Mouse (Mus musculus) macrophage (primary cell): ENCODE results near the gene Cbx4. TPM values are rescaled to one million over a fixed set of nuclear protein-coding genes. Genes with fewer than 3 reads are reported as not detected.
"Not testable (repeated sequence)": the region's sequence is repeated elsewhere in the genome, so short reads cannot be mapped to it uniquely, and the experiment has no call there.

Experiments used
- H3K27ac ChIP-seq: fragments of 350-480 bp; formaldehyde crosslinking; 2 replicates; pipeline ENCODE4 v1.9.0; 2021
- H3K36me3 ChIP-seq: fragments of 350-480 bp; formaldehyde crosslinking; 2 replicates; pipeline ENCODE4 v1.9.0; 2021; ENCODE audit errors: inconsistent target
- H3K4me3 ChIP-seq: fragments of 350-480 bp; formaldehyde crosslinking; 2 replicates; pipeline ENCODE4 v1.9.0; 2021; ENCODE audit errors: inconsistent target
- H3K79me2 ChIP-seq: fragments of 350-480 bp; formaldehyde crosslinking; 2 replicates; pipeline ENCODE4 v1.9.0; 2021; ENCODE audit errors: inconsistent target
- WGBS: methylation state at CpG from one replicate; pipeline ENCODE4 v1.1.7; 2026; ENCODE audit warnings: inconsistent platforms; ENCODE audit not compliant: missing documents; 5-methylcytosine and 5-hydroxymethylcytosine counted together
- polyA plus RNA-seq: library from polyadenylated mRNA; stranded (reverse); fragments of 250-400 nt; gene quantifications from 3 replicates; pipeline ENCODE4 v1.2.4, GENCODE M21; 2018; ENCODE audit warnings: inconsistent platforms

The Cbx4 gene
- polyA plus RNA-seq, 1 experiment from 2014 or later = 14.3 TPM

DNA sequence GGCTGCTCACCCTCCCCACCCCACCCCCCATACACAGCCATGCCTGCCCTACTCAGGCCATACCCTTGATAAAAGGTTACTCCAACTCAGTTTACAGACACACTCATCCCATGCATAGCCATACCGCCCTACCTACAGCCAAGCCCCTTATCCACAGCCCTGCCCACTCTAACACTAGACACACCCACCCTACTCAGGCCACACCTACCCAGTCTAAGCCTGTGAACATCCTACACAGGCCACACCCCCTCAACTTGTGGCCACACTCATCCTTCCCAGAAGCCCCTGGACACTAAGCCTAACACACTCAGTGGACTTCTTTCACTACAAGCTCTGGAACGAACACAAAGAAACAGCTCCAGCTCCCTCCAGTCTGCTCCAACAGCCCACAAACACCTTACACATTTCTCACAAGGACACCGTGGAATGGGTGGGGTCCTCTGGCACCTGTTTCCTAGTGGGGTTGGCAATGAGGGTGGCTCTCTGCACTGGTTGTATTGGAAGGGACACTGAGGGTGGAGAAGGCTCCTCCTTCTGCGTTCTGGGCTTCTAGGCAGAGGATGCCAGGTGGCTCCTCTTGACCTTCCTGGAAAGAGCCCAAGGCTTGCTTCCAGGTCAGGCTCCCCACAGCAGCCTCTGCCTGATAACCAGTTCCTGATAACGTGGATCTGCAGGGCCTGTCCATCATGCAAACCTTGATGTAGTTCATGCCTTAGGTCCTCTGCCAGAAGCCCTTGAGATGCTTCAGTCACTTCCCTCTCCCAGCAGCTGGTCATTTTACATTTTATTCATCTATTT lies 37.7 kb upstream of the Cbx4 start:
- WGBS = 83% methylated on average over 5 of the region's 5 CpGs
- H3K27ac ChIP-seq = no peak overlapping the region
- no peak overlapping the region for H3K4me3 ChIP-seq
- no peaks in the 10 kb centered on the region for H3K36me3 ChIP-seq
- H3K79me2 ChIP-seq = no peaks in the 10 kb centered on the region

- 37% methylated on average over 5 of the region's 5 CpGs for WGBS
These were observed 36.4 kb upstream of the Cbx4 start for GRCm38 (mm10) chr11:119122396-119122795.

DNA sequence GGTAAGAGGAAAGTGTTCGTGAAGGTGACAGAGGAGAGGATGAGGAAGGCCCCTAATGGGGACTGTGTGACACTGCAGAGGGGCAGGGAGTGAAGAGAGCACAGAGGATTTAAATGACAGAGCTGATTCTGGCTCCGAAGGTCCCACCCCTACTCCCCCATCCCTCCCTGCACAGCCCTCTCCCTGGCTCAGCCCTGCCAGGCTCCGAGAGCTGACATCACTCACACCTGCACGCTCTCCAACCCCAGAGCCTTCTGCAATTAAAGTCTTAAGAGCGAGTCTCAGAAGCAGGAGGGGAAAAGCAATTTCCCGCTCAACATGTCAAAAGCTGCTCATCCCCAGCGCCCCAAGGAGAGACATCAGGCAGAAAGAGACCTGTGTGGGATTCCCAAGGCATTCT lies 32.9 kb upstream of the Cbx4 start:
- 94% methylated on average over 6 of the region's 7 CpGs for WGBS
- Histone ChIP-seq H3K79me2 (no peaks in the 10 kb centered on the region), H3K4me3 (no peak overlapping the region), H3K36me3 (no peaks in the 10 kb centered on the region), H3K27ac (no peak overlapping the region)

More at GRCm38 (mm10) chr11:119122396-119122795, 36.4 kb upstream of the Cbx4 start:
- Histone ChIP-seq H3K27ac (no peak overlapping the region), H3K79me2 (no peaks in the 10 kb centered on the region), H3K4me3 (no peak overlapping the region), H3K36me3 (no peaks in the 10 kb centered on the region)

DNA sequence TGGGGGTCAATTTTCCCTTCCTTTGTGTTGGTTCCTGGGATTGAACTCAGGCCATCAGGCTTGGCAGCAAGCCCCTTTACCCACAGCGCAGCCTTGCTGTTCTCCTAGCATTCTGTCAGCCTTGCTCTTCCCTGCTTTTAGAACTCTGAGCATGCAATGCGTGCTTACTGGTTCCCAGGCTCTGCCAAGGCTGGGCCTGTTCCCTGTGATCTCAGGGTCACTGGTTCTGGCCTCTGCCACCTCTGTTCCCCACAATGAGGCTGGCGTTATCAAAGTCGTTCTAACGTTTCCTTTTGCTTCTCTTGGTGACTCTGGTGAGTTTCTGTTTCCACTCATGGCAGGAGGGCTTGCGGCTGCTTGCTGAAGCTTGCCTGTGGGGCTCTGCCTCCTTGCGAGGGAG lies 31.9 kb upstream of the Cbx4 start:
- no peaks in the 10 kb centered on the region for H3K36me3 ChIP-seq
- 58% methylated on average over 7 of the region's 7 CpGs for WGBS
- H3K27ac ChIP-seq = no peak overlapping the region
- no peaks in the 10 kb centered on the region for H3K79me2 ChIP-seq
- H3K4me3 ChIP-seq = no peak overlapping the region

- Histone ChIP-seq H3K27ac (no peak overlapping the region), H3K4me3 (no peak overlapping the region), H3K79me2 (no peaks in the 10 kb centered on the region), H3K36me3 (no peaks in the 10 kb centered on the region)
- WGBS = 86% methylated on average over 4 of the region's 4 CpGs
These were observed 31.0 kb upstream of the Cbx4 start for GRCm38 (mm10) chr11:119116992-119117391.

DNA sequence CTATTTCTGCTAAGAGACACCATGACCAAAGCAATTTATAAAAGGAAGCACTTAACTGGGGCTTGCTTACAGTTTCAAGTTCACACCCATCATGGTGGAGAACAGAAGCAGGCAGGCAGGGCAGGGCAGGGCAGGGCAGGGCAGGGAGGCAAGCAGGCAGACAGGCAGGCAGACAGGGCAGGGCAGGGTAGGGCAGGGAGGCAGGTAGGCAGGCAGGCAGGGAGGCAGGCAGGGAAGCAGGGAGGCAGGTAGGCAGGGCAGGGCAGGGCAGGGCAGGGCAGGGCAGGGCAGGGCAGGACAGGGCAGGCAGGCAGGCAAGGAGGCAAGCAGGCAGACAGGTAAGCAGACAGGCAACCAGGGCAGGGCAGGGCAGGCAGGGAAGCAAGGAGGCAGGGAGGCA lies 26.7 kb upstream of the Cbx4 start:
- Histone ChIP-seq H3K36me3 (no peaks in the 10 kb centered on the region), H3K27ac (no peak overlapping the region), H3K79me2 (no peaks in the 10 kb centered on the region), H3K4me3 (no peak overlapping the region)

DNA sequence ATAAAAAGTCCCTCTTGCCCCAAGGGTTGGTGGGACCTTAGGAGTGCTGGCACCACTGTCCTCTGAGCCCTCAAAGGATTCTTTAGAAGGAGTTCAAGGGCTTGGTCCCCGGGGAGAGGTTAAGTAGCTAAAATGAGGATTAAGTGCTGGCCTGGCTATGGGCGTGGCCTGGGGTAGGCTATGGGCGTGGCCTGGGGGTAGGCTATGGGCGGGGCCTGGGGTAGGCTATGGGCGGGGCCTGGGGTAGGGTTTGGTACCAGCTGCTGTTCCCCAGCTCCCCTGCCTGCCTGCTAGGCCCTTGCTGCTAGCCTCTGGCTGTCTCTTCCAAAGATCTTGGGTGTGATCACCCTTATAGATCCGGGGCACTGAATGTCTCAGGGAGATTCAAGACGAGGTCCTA lies 25.3 kb upstream of the Cbx4 start:
- Histone ChIP-seq H3K27ac (no peak overlapping the region), H3K79me2 (no peaks in the 10 kb centered on the region), H3K36me3 (no peaks in the 10 kb centered on the region), H3K4me3 (no peak overlapping the region)
- WGBS = 37% methylated on average over 7 of the region's 7 CpGs

- no peaks in the 10 kb centered on the region for H3K36me3 ChIP-seq
- 91% methylated on average over 9 of the region's 9 CpGs for WGBS
- no peaks in the 10 kb centered on the region for H3K79me2 ChIP-seq
- H3K4me3 ChIP-seq = no peak overlapping the region
- H3K27ac ChIP-seq = no peak overlapping the region
These were observed 23.5 kb upstream of the Cbx4 start for GRCm38 (mm10) chr11:119109415-119110071.

- 86% methylated on average over 9 of the region's 10 CpGs for WGBS
- Histone ChIP-seq H3K4me3 (no peak overlapping the region), H3K27ac (no peak overlapping the region), H3K36me3 (no peaks in the 10 kb centered on the region), H3K79me2 (no peaks in the 10 kb centered on the region)
These were observed 22.7 kb upstream of the Cbx4 start for GRCm38 (mm10) chr11:119108573-119109263.

DNA sequence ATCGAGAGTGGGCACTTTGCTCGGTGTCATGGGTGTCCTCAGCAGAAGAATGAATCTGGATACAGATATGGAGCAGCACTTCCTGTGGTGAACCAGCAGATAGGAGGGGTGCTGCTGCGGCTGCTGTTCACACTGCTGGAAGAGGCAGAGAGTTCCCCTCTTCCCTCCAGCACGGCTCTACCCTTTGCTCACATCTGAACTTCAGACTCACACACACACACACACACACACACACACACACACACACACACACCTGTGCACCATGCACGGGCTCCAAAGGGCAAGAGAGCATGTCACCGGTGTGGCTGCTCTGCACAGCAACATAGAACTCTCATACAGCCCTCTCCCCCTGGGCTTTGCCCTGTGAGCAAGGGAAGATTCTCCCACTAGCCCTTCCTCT lies 20.3 kb upstream of the Cbx4 start:
- 1% methylated on average over 5 of the region's 6 CpGs for WGBS
- H3K79me2 ChIP-seq = no peaks in the 10 kb centered on the region
- no peaks in the 10 kb centered on the region for H3K36me3 ChIP-seq
- no peak overlapping the region for H3K4me3 ChIP-seq
- no peak overlapping the region for H3K27ac ChIP-seq

DNA sequence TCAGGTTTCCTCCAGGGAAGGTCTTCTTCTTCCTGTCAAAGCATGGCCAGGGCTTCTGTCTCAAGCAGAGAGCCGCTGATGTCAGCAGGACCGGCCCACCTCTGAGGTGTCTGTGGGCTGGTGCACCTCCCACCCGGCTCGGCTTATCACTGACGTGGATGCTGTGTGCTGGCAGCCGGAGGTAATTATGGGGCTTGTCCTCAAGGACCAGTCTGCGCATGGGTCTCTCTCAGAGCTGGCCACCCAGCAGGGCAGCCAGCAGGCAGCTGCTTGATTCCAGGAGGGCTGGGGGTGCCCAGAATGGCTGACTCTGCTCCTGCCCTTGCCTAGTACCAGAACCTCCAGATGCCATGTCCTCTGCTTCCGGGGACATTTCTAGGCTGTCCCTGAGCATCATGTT lies 19.7 kb upstream of the Cbx4 start:
- Histone ChIP-seq H3K4me3 (no peak overlapping the region), H3K79me2 (no peaks in the 10 kb centered on the region), H3K27ac (no peak overlapping the region), H3K36me3 (no peaks in the 10 kb centered on the region)
- WGBS = 75% methylated on average over 8 of the region's 8 CpGs

- H3K27ac ChIP-seq = no peak overlapping the region
- H3K79me2 ChIP-seq = no peaks in the 10 kb centered on the region
- 91% methylated on average over 7 of the region's 7 CpGs for WGBS
- H3K4me3 ChIP-seq = no peak overlapping the region
- H3K36me3 ChIP-seq = no peaks in the 10 kb centered on the region
These were observed 19.1 kb upstream of the Cbx4 start for GRCm38 (mm10) chr11:119105071-119105609.

- H3K36me3 ChIP-seq = no peaks in the 10 kb centered on the region
- no peak overlapping the region for H3K27ac ChIP-seq
- WGBS = 66% methylated on average over 3 of the region's 3 CpGs
- no peaks in the 10 kb centered on the region for H3K79me2 ChIP-seq
- no peak overlapping the region for H3K4me3 ChIP-seq
These were observed 18.0 kb upstream of the Cbx4 start for GRCm38 (mm10) chr11:119103991-119104390.

GRCm38 (mm10) chr11:119100355-119100754 lies 14.3 kb upstream of the Cbx4 start:
- not testable (repeated sequence) for H3K4me3 ChIP-seq, H3K36me3 ChIP-seq, H3K27ac ChIP-seq, H3K79me2 ChIP-seq
- 72% methylated on average over 4 of the region's 4 CpGs for WGBS

GRCm38 (mm10) chr11:119098202-119098601 lies 12.2 kb upstream of the Cbx4 start:
- 91% methylated on average over 4 of the region's 4 CpGs for WGBS
- Histone ChIP-seq H3K79me2 (no peaks in the 10 kb centered on the region), H3K36me3 (no peaks in the 10 kb centered on the region), H3K4me3 (no peak overlapping the region), H3K27ac (no peak overlapping the region)
